Mouse (Mus musculus) olfactory bulb, adult 2 months (tissue): ENCODE results near the gene Ptpn6. TPM values are rescaled to one million over a fixed set of nuclear protein-coding genes. Genes with fewer than 3 reads are reported as not detected.
"Not testable (repeated sequence)": the region's sequence is repeated elsewhere in the genome, so short reads cannot be mapped to it uniquely, and the experiment has no call there.

Source experiments
- H3K27ac ChIP-seq: fragments of 200-500 bp; 2 replicates; pipeline ENCODE4 v1.5.1; 2012; ENCODE audit warnings: low read depth, low read length; ENCODE audit not compliant: insufficient read depth
- H3K4me1 ChIP-seq: fragments of 200-500 bp; 2 replicates; pipeline ENCODE4 v1.6.1; 2012; ENCODE audit warnings: low read length; ENCODE audit not compliant: control insufficient read depth, insufficient read depth
- H3K4me3 ChIP-seq: fragments of 200-500 bp; 2 replicates; pipeline ENCODE4 v1.5.1; 2012; ENCODE audit warnings: mild to moderate bottlenecking, low read depth, low read length, moderate library complexity; ENCODE audit not compliant: insufficient read depth
- CTCF ChIP-seq: fragments of 200-500 bp; IDR thresholded peaks from 2 replicates; pipeline ENCODE4 v1.5.1; 2012; ENCODE audit warnings: low read depth, mild to moderate bottlenecking, low read length, moderate library complexity; ENCODE audit not compliant: insufficient read depth
- POLR2A ChIP-seq: fragments of 200-500 bp; IDR thresholded peaks from 2 replicates; pipeline ENCODE4 v1.6.1; 2012; ENCODE audit warnings: mild to moderate bottlenecking, low read depth, low read length, moderate library complexity; ENCODE audit not compliant: insufficient read depth
- WGBS: fragments of 180-500 bp; shearing (Covaris S2); methylation state at CpG from one replicate; pipeline ENCODE4 v1.1.7; 2018; 5-methylcytosine and 5-hydroxymethylcytosine counted together
- polyA plus RNA-seq: library from polyadenylated mRNA; stranded (reverse); fragments of >200 nt; gene quantifications from 2 replicates; pipeline ENCODE4 v1.2.4, GENCODE M21; 2012; ENCODE audit warnings: low replicate concordance; ENCODE audit not compliant: missing spikeins, insufficient read depth, insufficient read length

Ptpn6 gene
- polyA plus RNA-seq, 1 experiment = not detected

- no peak for TF ChIP-seq POLR2A
- no peak for TF ChIP-seq CTCF
- no peak overlapping the region for H3K4me3 ChIP-seq
- WGBS = 88% methylated on average over 6 of the region's 6 CpGs
- H3K27ac ChIP-seq = no peak overlapping the region
- H3K4me1 ChIP-seq = peaks cover 7% of the 10 kb centered on the region
Observed at GRCm38 (mm10) chr6:124698751-124699150, 39.8 kb downstream of the Ptpn6 start.

- Histone ChIP-seq H3K27ac (no peak overlapping the region), H3K4me3 (no peak overlapping the region), H3K4me1 (peaks cover 9% of the 10 kb centered on the region)
- 88% methylated on average over 7 of the region's 7 CpGs for WGBS
- TF ChIP-seq CTCF (no peak), POLR2A (no peak)
Observed at GRCm38 (mm10) chr6:124696441-124697150, 41.9 kb downstream of the Ptpn6 start.

- Histone ChIP-seq H3K4me3 (no peak overlapping the region), H3K4me1 (peaks cover 9% of the 10 kb centered on the region), H3K27ac (peak overlapping the region; percentile 35; the same call in 1 of the 2 replicates)
- 68% methylated on average over 15 of the region's 15 CpGs for WGBS
- TF ChIP-seq POLR2A = no peak
- TF ChIP-seq CTCF = no peak
Observed at GRCm38 (mm10) chr6:124694166-124694955, 44.2 kb downstream of the Ptpn6 start.

GRCm38 (mm10) chr6:124693243-124693981 lies 45.1 kb downstream of the Ptpn6 start:
- TF ChIP-seq CTCF (no peak), POLR2A (no peak)
- Histone ChIP-seq H3K27ac (0 out of 2 replicates have a peak overlapping the region, but pooled peaks have one; percentile 10), H3K4me3 (no peak overlapping the region), H3K4me1 (peaks cover 9% of the 10 kb centered on the region)
- 68% methylated on average over 15 of the region's 15 CpGs for WGBS

GRCm38 (mm10) chr6:124690517-124690916 lies 48.0 kb downstream of the Ptpn6 start:
- H3K4me1 ChIP-seq = peaks cover 12% of the 10 kb centered on the region
- H3K27ac ChIP-seq = no peak overlapping the region
- WGBS = 89% methylated on average over 3 of the region's 3 CpGs
- H3K4me3 ChIP-seq = no peak overlapping the region
- no peak for TF ChIP-seq CTCF
- TF ChIP-seq POLR2A = no peak

GRCm38 (mm10) chr6:124689011-124689410 lies 49.5 kb downstream of the Ptpn6 start:
- peaks cover 6% of the 10 kb centered on the region for H3K4me1 ChIP-seq
- H3K4me3 ChIP-seq = no peak overlapping the region
- H3K27ac ChIP-seq = no peak overlapping the region
- 97% methylated on average over 3 of the region's 3 CpGs for WGBS
- TF ChIP-seq CTCF = no peak
- TF ChIP-seq POLR2A = no peak

- TF ChIP-seq CTCF (no peak), POLR2A (no peak)
- H3K27ac ChIP-seq = no peak overlapping the region
- 72% methylated on average over 8 of the region's 8 CpGs for WGBS
- H3K4me3 ChIP-seq = no peak overlapping the region
- 0 out of 2 replicates have a peak, but pooled peaks cover 4% of the 10 kb centered on the region for H3K4me1 ChIP-seq
Observed at GRCm38 (mm10) chr6:124688151-124688758, 50.3 kb downstream of the Ptpn6 start.

GRCm38 (mm10) chr6:124686644-124687043 lies 51.9 kb downstream of the Ptpn6 start:
- H3K27ac ChIP-seq, H3K4me3 ChIP-seq, H3K4me1 ChIP-seq: not testable (repeated sequence)
- WGBS = 79% methylated on average over 1 of the region's 1 CpGs
